In genomic region chr7:137322926-137323325, GRCm38 (mm10) we compare ENCODE assay signal across 9 mouse cellular contexts. TPM values are rescaled to one million over a fixed set of nuclear protein-coding genes. Genes with fewer than 3 reads are reported as not detected.
DNase-seq lines count a peak whose midpoint lies in the region; ATAC-seq and TF ChIP-seq lines count a peak whose summit lies in the region.
"Had no signal": no experiment of that assay in that cellular context is flagged by ENCODE, and none has a peak within 500 bp of the region (broad histone marks: within the 10 kb centered on the region; RNA-seq: fewer than 3 reads in every experiment).

No protein-coding gene starts in this region.

- no peak for ATAC-seq in heart, embryonic 14.5 days (ENCODE audit: insufficient number of reproducible peaks, insufficient read depth, low FRiP score, low read depth)
- ATAC-seq in hindbrain, embryonic 13.5 days (ENCODE audit: low FRiP score), result peak; percentile 39; the same call in 1 of the 2 replicates
- ATAC-seq in midbrain, embryonic 12.5 days (ENCODE audit: low FRiP score, low read depth), result no peak

- no peak overlapping the region for H3K27ac ChIP-seq in heart, embryonic 14.5 days (replicated peaks in 1 of 2; ENCODE audit: control insufficient read depth in 1 of 2, insufficient read depth in 1 of 2, low read depth in 2 of 2, low read length in 2 of 2)
- H3K27ac ChIP-seq in brown adipose tissue, adult 24 weeks (replicated peaks; ENCODE audit: low read depth, low read length), result no peak overlapping the region
- H3K27ac ChIP-seq in hindbrain, embryonic 13.5 days, result peak overlapping the region; percentile 83
- H3K27ac ChIP-seq in midbrain, embryonic 12.5 days (replicated peaks), result peak overlapping the region; percentile 47; the same call in 1 of the 2 replicates
- no peak overlapping the region for H3K27ac ChIP-seq in layer of hippocampus, adult 2 months

- peak overlapping the region; percentile 69 for H3K4me2 ChIP-seq in heart, embryonic 14.5 days (ENCODE audit: low read length)
- H3K4me2 ChIP-seq in hindbrain, embryonic 13.5 days, result peak overlapping the region; percentile 77
- H3K4me2 ChIP-seq in midbrain, embryonic 12.5 days (replicated peaks), result peak overlapping the region; percentile 70

- peak overlapping the region; percentile 39 to 44 for H3K4me3 ChIP-seq in heart, embryonic 14.5 days (ENCODE audit: control insufficient read depth in 1 of 2, insufficient read depth in 1 of 2, low read depth in 1 of 2, low read length in 2 of 2)
- peak overlapping the region; percentile 48 for H3K4me3 ChIP-seq in brown adipose tissue, adult 24 weeks (ENCODE audit: insufficient read depth, low read depth, low read length)
- peak overlapping the region; percentile 52 for H3K4me3 ChIP-seq in hindbrain, embryonic 13.5 days
- H3K4me3 ChIP-seq in midbrain, embryonic 12.5 days, result peak overlapping the region; percentile 52
- H3K4me3 ChIP-seq in layer of hippocampus, adult 2 months, result no peak overlapping the region

- TF ChIP-seq CTCF in layer of hippocampus, adult 2 months (conservative IDR thresholded peaks at IDR 0.05), result no peak

- H3K9me3 ChIP-seq in heart, embryonic 14.5 days (ENCODE audit: control insufficient read depth, low read length), result no peaks in the 10 kb centered on the region; the same call in 1 of the 2 replicates
- no peaks in the 10 kb centered on the region for H3K9me3 ChIP-seq in hindbrain, embryonic 13.5 days
- H3K9me3 ChIP-seq in midbrain, embryonic 12.5 days, result no peaks in the 10 kb centered on the region

- under 1% methylated on average over 12 of the region's 21 CpGs for WGBS in heart, embryonic 14.5 days
- 2% methylated on average over 21 of the region's 21 CpGs for WGBS in hindbrain, embryonic 13.5 days
- WGBS in midbrain, embryonic 12.5 days, result 2% methylated on average over 10 of the region's 21 CpGs

- peaks cover 83% of the 10 kb centered on the region for H3K27me3 ChIP-seq in heart, embryonic 14.5 days (ENCODE audit: control insufficient read depth, insufficient read depth, low read length)
- H3K27me3 ChIP-seq in hindbrain, embryonic 13.5 days, result peaks cover 82% of the 10 kb centered on the region
- H3K27me3 ChIP-seq in midbrain, embryonic 12.5 days, result peaks cover 87% of the 10 kb centered on the region

- peak overlapping the region; percentile 45 for H3K9ac ChIP-seq in heart, embryonic 14.5 days (ENCODE audit: low read length)
- peak overlapping the region; percentile 74 for H3K9ac ChIP-seq in hindbrain, embryonic 13.5 days
- peak overlapping the region; percentile 56 for H3K9ac ChIP-seq in midbrain, embryonic 12.5 days (replicated peaks)

- H3K36me3 ChIP-seq in heart, embryonic 14.5 days (ENCODE audit: control insufficient read depth, insufficient read depth, low read length), result no peaks in the 10 kb centered on the region
- no peaks in the 10 kb centered on the region for H3K36me3 ChIP-seq in hindbrain, embryonic 13.5 days
- H3K36me3 ChIP-seq in midbrain, embryonic 12.5 days, result no peaks in the 10 kb centered on the region

- no peak for DNase-seq in heart, adult 8-10 months (ENCODE audit: low spot score)
- no peak for DNase-seq in layer of hippocampus, adult 2 months (ENCODE audit: low spot score in 2 of 2)
- no peak for DNase-seq in urinary bladder, postnatal 10 days (ENCODE audit: low spot score)
- no peak for DNase-seq in cerebellum, adult 9-10 months

- peaks cover 9 to 25% of the 10 kb centered on the region in 2 experiments; a peak in 3 of 4 replicates for H3K4me1 ChIP-seq in heart, embryonic 14.5 days (ENCODE audit: control insufficient read depth in 2 of 2, insufficient read depth in 2 of 2, low read length in 2 of 2)
- H3K4me1 ChIP-seq in brown adipose tissue, adult 24 weeks (ENCODE audit: control insufficient read depth, insufficient read depth, insufficient read length, low read length), result no peaks in the 10 kb centered on the region; the same call in 1 of the 2 replicates
- peaks cover 51% of the 10 kb centered on the region for H3K4me1 ChIP-seq in hindbrain, embryonic 13.5 days (replicated peaks)
- peaks cover 35% of the 10 kb centered on the region for H3K4me1 ChIP-seq in midbrain, embryonic 12.5 days

RNA-seq across cellular contexts. Expression of gene Ebf3, which starts 8.7 kb away (rescaled TPM):
- polyA plus RNA-seq in heart, embryonic 14.5 days (2014; fragmentation: Nextera tagmentation; extraction: Ambion mirVana), result 2.2 and 2.3 TPM in 2 replicates
- 1 to 10 TPM; 5.0 to 9.3 (median 7.6) TPM for total RNA-seq in heart, adult 8-10 months (2022)
- polyA plus RNA-seq in brown adipose tissue, adult 24 weeks (2012; ENCODE audit: insufficient read depth, insufficient read length, missing spikeins), result 28.5 and 35.3 TPM in 2 replicates
- 22.2 and 27.7 TPM in 2 replicates for polyA plus RNA-seq in hindbrain, embryonic 13.5 days (2015; fragmentation: Nextera tagmentation; extraction: Ambion mirVana)
- 23.3 and 24.9 TPM in 2 replicates for polyA plus RNA-seq in midbrain, embryonic 12.5 days (2016; fragmentation: Nextera tagmentation; extraction: Ambion mirVana)
- total RNA-seq in layer of hippocampus, adult 2 months (2021), result 1 to 10 TPM in 1 of 2 experiments, under 1 TPM in 1; 0.66 to 1.3 TPM
- total RNA-seq: neutrophil, adult 5-6 weeks had no signal

Comparison
In these comparisons a context has a peak if more than half of its experiments do, and no peak if none do; other contexts are left out.
1. H3K27ac ChIP-seq: peak in hindbrain, embryonic 13.5 days (single experiment) and midbrain, embryonic 12.5 days (single experiment); none in heart, embryonic 14.5 days (0 of 2), brown adipose tissue, adult 24 weeks (single experiment) and layer of hippocampus, adult 2 months (single experiment).
2. Peak in every context shown above with its lines, with median percentiles within 50 percentile points of each other: H3K4me2 ChIP-seq and H3K9ac ChIP-seq.